Comparison of ENCODE assay signal across 9 mouse cellular contexts in the genomic region with DNA sequence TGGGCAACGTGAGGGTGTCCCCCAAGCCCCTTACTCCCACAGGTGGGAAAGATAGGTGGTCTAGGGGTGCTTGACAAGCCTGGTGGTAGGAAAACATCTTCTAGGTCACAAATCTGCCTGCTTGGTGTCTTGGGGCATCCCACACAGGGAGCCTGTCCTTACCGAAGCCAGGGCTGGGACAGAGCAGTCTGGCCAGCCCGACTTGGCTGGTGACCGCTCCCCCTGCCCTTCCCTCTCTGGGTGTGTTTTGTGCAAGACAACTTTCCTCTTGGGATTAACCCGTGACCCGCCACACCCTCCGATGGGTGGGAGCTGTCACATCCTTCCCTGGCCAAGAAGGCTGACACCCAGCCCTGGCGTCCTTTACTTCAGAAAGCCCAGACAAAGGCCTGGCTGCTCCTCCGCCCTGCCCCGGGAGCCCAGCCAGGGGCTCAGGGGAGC. TPM values are rescaled to one million over a fixed set of nuclear protein-coding genes. Genes with fewer than 3 reads are reported as not detected.
A peak's percentile ranks its signal among the peaks of the same experiment; 100 is the strongest.
DNase-seq lines count a peak whose midpoint lies in the region; ATAC-seq lines count a peak whose summit lies in the region.
"Had no signal": no experiment of that assay in that cellular context is flagged by ENCODE, and none has a peak within 500 bp of the region (broad histone marks: within the 10 kb centered on the region; RNA-seq: fewer than 3 reads in every experiment).

No protein-coding gene starts in this region.

- WGBS in neural tube, embryonic 11.5 days: 4% methylated on average over 10 of the region's 10 CpGs
- 6% methylated on average over 10 of the region's 10 CpGs for WGBS in forebrain, embryonic 10.5 days
- under 1% methylated on average over 10 of the region's 10 CpGs for WGBS in midbrain, embryonic 14.5 days

- peaks cover 7% of the 10 kb centered on the region for H3K4me1 ChIP-seq in neural tube, embryonic 11.5 days (ENCODE audit: control insufficient read depth, insufficient read depth, low read length)
- peaks cover 42% of the 10 kb centered on the region for H3K4me1 ChIP-seq in forebrain, embryonic 10.5 days
- peaks cover 22% of the 10 kb centered on the region for H3K4me1 ChIP-seq in midbrain, embryonic 14.5 days (ENCODE audit: control insufficient read depth, insufficient read depth, low read length)

- H3K36me3 ChIP-seq in neural tube, embryonic 11.5 days (ENCODE audit: control insufficient read depth, insufficient read depth, low read length): no peaks in the 10 kb centered on the region; the same call in 1 of the 2 replicates
- H3K36me3 ChIP-seq in forebrain, embryonic 10.5 days (replicated peaks): peaks cover 16% of the 10 kb centered on the region
- no peaks in the 10 kb centered on the region for H3K36me3 ChIP-seq in midbrain, embryonic 14.5 days (ENCODE audit: control insufficient read depth, insufficient read depth, low read length)

- H3K4me2 ChIP-seq in neural tube, embryonic 11.5 days (ENCODE audit: low read depth): peak overlapping the region; percentile 92
- peak overlapping the region; percentile 91 for H3K4me2 ChIP-seq in midbrain, embryonic 14.5 days (ENCODE audit: low read length)

- H3K9ac ChIP-seq in neural tube, embryonic 11.5 days (ENCODE audit: low read length): peak overlapping the region; percentile 98
- peak overlapping the region; percentile 96 for H3K9ac ChIP-seq in midbrain, embryonic 14.5 days (replicated peaks; ENCODE audit: low read length)

- ATAC-seq in neural tube, embryonic 11.5 days (ENCODE audit: insufficient read depth, low FRiP score, low TSS enrichment): peak; percentile 33; the same call in 1 of the 2 replicates
- ATAC-seq in midbrain, embryonic 14.5 days (ENCODE audit: low FRiP score, low TSS enrichment): peak; percentile 31; the same call in 1 of the 2 replicates

- intact Hi-C loops in heart, postnatal 14 days (cut with DNase I): loop anchor here (1.0 kb wide), 1 partner anchor 14 kb away; no protein-coding TSS in a partner anchor

- H3K27ac ChIP-seq in neural tube, embryonic 11.5 days (ENCODE audit: low read depth, low read length): peak overlapping the region; percentile 11
- peak overlapping the region; percentile 97 for H3K27ac ChIP-seq in forebrain, embryonic 10.5 days
- peak overlapping the region; percentile 95 for H3K27ac ChIP-seq in midbrain, embryonic 14.5 days (replicated peaks; ENCODE audit: low read depth, low read length)
- H3K27ac ChIP-seq: macrophage had no signal

- peak overlapping the region; percentile 95 for H3K4me3 ChIP-seq in neural tube, embryonic 11.5 days (ENCODE audit: low read depth, low read length)
- H3K4me3 ChIP-seq in forebrain, embryonic 10.5 days: peak overlapping the region; percentile 88
- H3K4me3 ChIP-seq in midbrain, embryonic 14.5 days (replicated peaks; ENCODE audit: low read depth, low read length): peak overlapping the region; percentile 98

- H3K27me3 ChIP-seq in neural tube, embryonic 11.5 days (ENCODE audit: control insufficient read depth, insufficient read depth, low read length): no peaks in the 10 kb centered on the region
- 0 out of 2 replicates have a peak, but pooled peaks cover 6% of the 10 kb centered on the region for H3K27me3 ChIP-seq in forebrain, embryonic 10.5 days (ENCODE audit: poor library complexity, severe bottlenecking)
- no peaks in the 10 kb centered on the region for H3K27me3 ChIP-seq in midbrain, embryonic 14.5 days (ENCODE audit: control insufficient read depth, insufficient read depth, low read length)

- no peaks in the 10 kb centered on the region for H3K9me3 ChIP-seq in neural tube, embryonic 11.5 days (ENCODE audit: control insufficient read depth, low read length)
- H3K9me3 ChIP-seq in forebrain, embryonic 10.5 days: no peaks in the 10 kb centered on the region
- H3K9me3 ChIP-seq in midbrain, embryonic 14.5 days (ENCODE audit: control insufficient read depth, low read length): no peaks in the 10 kb centered on the region

- DNase-seq in neural tube, embryonic 11.5 days (ENCODE audit: low spot score): no peak
- DNase-seq in neural tube, embryonic 10.5 days (ENCODE audit: extremely low spot score, low spot score): no peak
- no peak for DNase-seq in forebrain, embryonic 10.5 days (ENCODE audit: extremely low spot score, low spot score)
- DNase-seq in heart, postnatal 14 days: peak; percentile 83 to 87
- peak; percentile 76 to 86 for DNase-seq in kidney, postnatal 4 days
- DNase-seq in midbrain, embryonic 14.5 days: peak; percentile 49
- DNase-seq in urinary bladder, postnatal 4 days (ENCODE audit: low spot score in 2 of 2): peak; percentile 71 to 75
- no peak for DNase-seq in right cerebral cortex, postnatal 36 days (ENCODE audit: low spot score in 2 of 2)

RNA-seq across cellular contexts. Expression of gene Palm, which starts 1.1 kb away (rescaled TPM):
- polyA plus RNA-seq in neural tube, embryonic 11.5 days (2014; fragmentation: Nextera tagmentation; extraction: Ambion mirVana): 150 and 155 TPM in 2 replicates
- polyA plus RNA-seq in forebrain, embryonic 10.5 days (2016; fragmentation: Nextera tagmentation; extraction: Ambion mirVana): 114 and 119 TPM in 2 replicates
- 10 to 100 TPM; 71.8 to 86.5 TPM for total RNA-seq in heart, postnatal 14 days (2021)
- polyA plus RNA-seq in midbrain, embryonic 14.5 days (2014; fragmentation: Nextera tagmentation; extraction: Ambion mirVana): 270 and 307 TPM in 2 replicates

RNA-seq across cellular contexts. Expression of gene Prss57, which starts 3.8 kb away (rescaled TPM):
- polyA plus RNA-seq in neural tube, embryonic 11.5 days (2014; fragmentation: Nextera tagmentation; extraction: Ambion mirVana): 0.23 TPM in 1 of 2 replicates, not detected in the other
- polyA plus RNA-seq in forebrain, embryonic 10.5 days (2016; fragmentation: Nextera tagmentation; extraction: Ambion mirVana): not detected in 2 replicates
- total RNA-seq in heart, postnatal 14 days (2021): under 1 TPM in 1 of 2 experiments, not detected in 1; 0.51 TPM
- 0.30 TPM in 1 of 2 replicates, not detected in the other for polyA plus RNA-seq in midbrain, embryonic 14.5 days (2014; fragmentation: Nextera tagmentation; extraction: Ambion mirVana)
- polyA plus RNA-seq: macrophage had no signal

RNA-seq across cellular contexts. Expression of gene Fstl3, which starts 17.4 kb away (rescaled TPM):
- polyA plus RNA-seq in neural tube, embryonic 11.5 days (2014; fragmentation: Nextera tagmentation; extraction: Ambion mirVana): 1.3 and 1.7 TPM in 2 replicates
- polyA plus RNA-seq in forebrain, embryonic 10.5 days (2016; fragmentation: Nextera tagmentation; extraction: Ambion mirVana): 1.1 and 1.5 TPM in 2 replicates
- 1 to 10 TPM; 2.8 to 3.4 TPM for total RNA-seq in heart, postnatal 14 days (2021)
- 0.80 and 1.5 TPM in 2 replicates for polyA plus RNA-seq in midbrain, embryonic 14.5 days (2014; fragmentation: Nextera tagmentation; extraction: Ambion mirVana)

RNA-seq across cellular contexts. Expression of gene Misp, which starts 26.3 kb away (rescaled TPM):
- 0.77 and 1.6 TPM in 2 replicates for polyA plus RNA-seq in neural tube, embryonic 11.5 days (2014; fragmentation: Nextera tagmentation; extraction: Ambion mirVana)
- 0.18 and 1.0 TPM in 2 replicates for polyA plus RNA-seq in forebrain, embryonic 10.5 days (2016; fragmentation: Nextera tagmentation; extraction: Ambion mirVana)
- total RNA-seq in heart, postnatal 14 days (2021): under 1 TPM; 0.26 to 0.54 TPM
- polyA plus RNA-seq in midbrain, embryonic 14.5 days (2014; fragmentation: Nextera tagmentation; extraction: Ambion mirVana): 0.45 and 1.5 TPM in 2 replicates

RNA-seq across cellular contexts. Expression of gene Rnf126, which starts 27.8 kb away (rescaled TPM):
- 99.7 and 101 TPM in 2 replicates for polyA plus RNA-seq in neural tube, embryonic 11.5 days (2014; fragmentation: Nextera tagmentation; extraction: Ambion mirVana)
- polyA plus RNA-seq in forebrain, embryonic 10.5 days (2016; fragmentation: Nextera tagmentation; extraction: Ambion mirVana): 92.4 and 113 TPM in 2 replicates
- total RNA-seq in heart, postnatal 14 days (2021): 10 to 100 TPM; 25.9 to 26.7 TPM
- 92.8 and 94.6 TPM in 2 replicates for polyA plus RNA-seq in midbrain, embryonic 14.5 days (2014; fragmentation: Nextera tagmentation; extraction: Ambion mirVana)

Comparison
In these comparisons a context has a peak if more than half of its experiments do, and no peak if none do; other contexts are left out.
1. DNase-seq: peak in heart, postnatal 14 days (2 of 2), kidney, postnatal 4 days (2 of 2), midbrain, embryonic 14.5 days (single experiment) and urinary bladder, postnatal 4 days (2 of 2); none in neural tube, embryonic 11.5 days (single experiment), neural tube, embryonic 10.5 days (single experiment), forebrain, embryonic 10.5 days (single experiment) and right cerebral cortex, postnatal 36 days (0 of 2).
2. H3K27ac ChIP-seq: peak in every context shown above with its lines; median percentile 97 in forebrain, embryonic 10.5 days; 95 in midbrain, embryonic 14.5 days; 11 in neural tube, embryonic 11.5 days.
3. Peak in every context shown above with its lines, with median percentiles within 50 percentile points of each other: H3K4me3 ChIP-seq.